Comparison of ENCODE assay signal across 16 mouse cellular contexts in genomic region chr16:29644871-29645270, GRCm38 (mm10).
"Had no signal": no experiment of that assay in that cellular context is flagged by ENCODE, and none has a peak within 500 bp of the region (broad histone marks: within the 10 kb centered on the region; RNA-seq: fewer than 3 reads in every experiment).

No protein-coding gene starts in this region.

- DNase-seq: kidney, adult 8-10 months; kidney, postnatal 14 days; layer of hippocampus, adult 9-11 months; liver, embryonic 13.5 days; lung, embryonic 14.5 days; lung, postnatal 14 days; right cerebral cortex, adult 18-20 months; thymus, adult 2 months; thymus, postnatal 14 days had no signal

- H3K4me3 ChIP-seq: layer of hippocampus, adult 2 months; liver, embryonic 13.5 days; midbrain, embryonic 12.5 days; midbrain, embryonic 15.5 days; neural tube, embryonic 12.5 days; neural tube, embryonic 15.5 days had no signal

- H3K9ac ChIP-seq: liver, embryonic 13.5 days; lung, embryonic 14.5 days; midbrain, embryonic 12.5 days; midbrain, embryonic 15.5 days; neural tube, embryonic 12.5 days; neural tube, embryonic 15.5 days had no signal

- H3K9me3 ChIP-seq: liver, embryonic 13.5 days; midbrain, embryonic 12.5 days; midbrain, embryonic 15.5 days; neural tube, embryonic 12.5 days; neural tube, embryonic 15.5 days had no signal

- ATAC-seq: intestine, postnatal 0 days; midbrain, embryonic 15.5 days had no signal

- H3K27ac ChIP-seq: layer of hippocampus, adult 2 months; liver, embryonic 13.5 days; macrophage; midbrain, embryonic 12.5 days; midbrain, embryonic 15.5 days; neural tube, embryonic 12.5 days; neural tube, embryonic 15.5 days had no signal

- H3K4me1 ChIP-seq: liver, embryonic 13.5 days; midbrain, embryonic 15.5 days; neural tube, embryonic 12.5 days; neural tube, embryonic 15.5 days had no signal

- H3K4me2 ChIP-seq: liver, embryonic 13.5 days; lung, embryonic 14.5 days; midbrain, embryonic 12.5 days; midbrain, embryonic 15.5 days; neural tube, embryonic 12.5 days; neural tube, embryonic 15.5 days had no signal

- H3K27me3 ChIP-seq: liver, embryonic 13.5 days; midbrain, embryonic 15.5 days had no signal
